Mouse (Mus musculus) MEL (cell line): ENCODE measurements around the gene Scamp1.

Experiments
- MAFK ChIP-seq: IDR thresholded peaks from 2 replicates; pipeline ENCODE4 v1.6.1; 2011; ENCODE audit warnings: low read depth, mild to moderate bottlenecking, low read length, improper control_type of control experiment, borderline replicate concordance
- TBP ChIP-seq: IDR thresholded peaks from 2 replicates; pipeline ENCODE4 v1.8.0; 2011; ENCODE audit warnings: low read depth, low read length, improper control_type of control experiment
- TCF12 ChIP-seq: IDR thresholded peaks from 2 replicates; pipeline ENCODE4 v1.6.1; 2014; ENCODE audit warnings: low read depth, mild to moderate bottlenecking, inconsistent platforms, low read length, improper control_type of control experiment, moderate library complexity
- USF1 ChIP-seq: IDR thresholded peaks from 2 replicates; pipeline ENCODE4 v1.6.1; 2014; ENCODE audit warnings: low read depth, mild to moderate bottlenecking, inconsistent platforms, low read length, improper control_type of control experiment, moderate library complexity
- ZNF384 ChIP-seq: IDR thresholded peaks from 2 replicates; pipeline ENCODE4 v1.6.1; 2012; ENCODE audit warnings: low read depth, mild to moderate bottlenecking, inconsistent platforms, low read length, improper control_type of control experiment

- TF ChIP-seq TBP: no peak
- no peak for TF ChIP-seq TCF12
- no peak for TF ChIP-seq USF1
- TF ChIP-seq MAFK: no peak
- no peak for TF ChIP-seq ZNF384
Observed at GRCm38 (mm10) chr13:94316975-94317511, 31.4 kb upstream of the Scamp1 start.
